Mouse (Mus musculus): ENCODE data around the gene Drg1.

Drg1 gene

GRCm38 (mm10) chr11:3266079-3266685 lies at the start of gene Drg1:
Gene Drg1, minus strand, starts transcription at chr11:3266415.
- DNase-seq (ENCODE audit: extremely low read depth, low read depth, low spot score): peak; percentile 28

GRCm38 (mm10) chr11:3314148-3314547 lies 47.9 kb upstream of the Drg1 start:
- no peak for DNase-seq (ENCODE audit: extremely low read depth, low read depth, low spot score)

DNA sequence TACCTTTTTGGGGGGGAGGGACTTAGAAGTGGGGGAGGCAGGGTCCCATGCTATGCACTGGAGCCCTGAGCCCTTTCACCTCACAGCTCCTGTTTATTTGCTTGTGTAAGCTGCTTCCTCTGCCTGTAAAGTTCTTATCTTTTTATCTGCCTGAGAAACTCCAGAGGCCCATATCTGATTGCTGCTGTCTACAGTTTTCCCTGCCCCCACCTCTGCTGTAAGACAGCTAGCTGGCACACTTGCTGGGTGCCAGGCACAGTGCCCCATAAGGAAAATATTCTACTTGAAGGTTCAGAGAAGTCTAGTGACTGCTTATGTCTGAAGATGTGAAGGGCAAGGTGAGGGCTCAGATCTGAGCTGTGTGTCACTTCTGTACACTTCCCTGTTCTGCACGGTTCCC lies 47.1 kb upstream of the Drg1 start:
- DNase-seq (ENCODE audit: extremely low read depth, low read depth, low spot score): no peak

DNA sequence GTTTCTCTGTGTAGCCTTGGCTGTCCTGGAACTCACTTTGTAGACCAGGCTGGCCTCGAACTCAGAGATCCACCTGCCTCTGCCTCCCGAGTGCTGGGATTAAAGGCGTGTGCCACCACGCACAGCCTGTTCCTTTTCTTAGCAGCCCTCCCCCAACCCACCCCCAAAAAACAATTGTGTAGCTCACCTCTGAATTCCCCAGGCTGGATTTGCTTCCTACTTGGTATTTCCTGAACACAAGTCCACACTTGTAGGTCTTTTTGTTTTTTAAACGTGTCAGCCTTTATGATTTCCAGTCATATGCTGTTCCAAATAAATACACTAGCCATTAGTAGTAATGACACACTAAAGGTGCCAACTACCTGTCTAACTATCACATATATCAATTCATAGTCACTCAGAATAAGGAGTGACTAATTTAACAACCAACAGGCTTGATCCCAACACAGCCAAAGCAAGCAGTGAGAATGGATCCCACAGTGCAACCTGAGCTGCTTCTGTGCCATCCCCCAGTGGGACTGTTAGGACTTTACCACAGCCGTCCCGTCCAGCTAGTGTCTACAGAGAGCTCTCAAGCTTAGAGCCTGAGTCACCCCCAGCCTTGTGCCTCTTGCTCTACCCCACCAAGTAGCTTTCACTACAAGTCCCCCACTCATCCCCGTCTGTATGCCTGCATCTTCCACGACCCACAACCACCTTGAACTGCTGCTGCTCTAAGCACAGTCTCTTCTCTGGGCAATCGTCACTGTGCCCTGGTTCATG lies 45.6 kb upstream of the Drg1 start:
- DNase-seq (ENCODE audit: extremely low read depth, low read depth, low spot score): no peak

DNA sequence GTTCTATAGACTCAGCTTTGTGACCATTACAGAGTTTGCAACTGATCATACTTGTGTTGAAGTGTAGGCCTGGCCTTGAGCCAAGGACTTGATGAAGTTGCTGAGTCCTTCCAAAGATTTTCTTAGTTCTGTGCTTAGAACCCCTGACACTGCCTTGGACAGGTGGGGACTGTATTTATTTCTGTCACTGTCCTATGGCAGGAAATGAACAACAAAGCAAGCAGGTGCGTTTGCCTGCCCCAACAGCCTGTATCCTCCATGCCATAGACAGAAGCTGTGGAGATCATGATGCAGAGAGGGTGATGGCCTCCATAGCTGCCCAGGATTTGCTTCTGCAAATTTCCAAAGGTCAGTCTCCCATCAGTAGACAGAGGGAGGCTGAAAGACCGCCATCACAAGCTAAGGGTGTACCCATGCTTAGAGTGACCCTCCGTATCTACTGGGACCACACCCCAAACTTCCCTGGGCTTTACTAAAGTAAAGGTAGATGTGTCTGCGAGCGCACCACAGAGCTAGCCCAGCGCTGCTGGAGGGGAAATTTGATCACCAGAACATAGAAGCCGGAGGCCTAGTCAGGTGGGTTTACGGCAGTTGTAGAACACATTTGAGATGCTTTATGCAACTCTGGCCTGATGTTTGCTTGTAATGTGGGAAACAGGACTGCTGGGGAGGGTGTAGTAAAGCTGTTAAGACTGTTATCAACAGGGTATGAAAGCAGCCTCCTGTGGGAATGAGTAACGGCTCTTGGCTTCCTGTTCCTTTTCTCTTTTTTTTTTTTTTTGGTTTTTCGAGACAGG lies 44.8 kb upstream of the Drg1 start:
- no peak for DNase-seq (ENCODE audit: extremely low read depth, low read depth, low spot score)

GRCm38 (mm10) chr11:3309884-3310283 lies 43.7 kb upstream of the Drg1 start:
- DNase-seq (ENCODE audit: extremely low read depth, low read depth, low spot score): no peak

- DNase-seq (ENCODE audit: extremely low read depth, low read depth, low spot score): no peak
Measured at GRCm38 (mm10) chr11:3307875-3308274, 41.7 kb upstream of the Drg1 start.

DNA sequence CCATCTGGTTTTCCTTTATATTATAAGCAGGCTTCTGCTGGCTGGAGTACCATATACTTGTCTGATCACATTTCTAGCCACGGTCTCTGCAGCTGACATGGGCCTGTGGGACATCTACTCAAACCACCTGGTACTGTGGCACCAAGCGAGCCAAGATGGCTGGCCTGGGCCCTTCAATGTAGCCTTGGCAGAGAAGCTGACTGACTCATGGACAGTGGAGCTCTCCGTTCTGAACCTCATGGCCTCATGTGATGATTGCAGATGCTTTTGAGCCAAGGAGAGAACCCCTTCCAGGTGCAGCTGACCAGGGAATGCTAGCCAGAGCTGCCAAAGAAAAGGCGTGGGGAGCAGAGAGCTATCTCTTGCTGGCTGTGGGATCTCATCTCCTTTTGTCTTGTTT lies 39.6 kb upstream of the Drg1 start:
- DNase-seq (ENCODE audit: extremely low read depth, low read depth, low spot score): no peak

GRCm38 (mm10) chr11:3302792-3303191 lies 36.6 kb upstream of the Drg1 start:
- DNase-seq (ENCODE audit: extremely low read depth, low read depth, low spot score): peak; percentile 88

DNA sequence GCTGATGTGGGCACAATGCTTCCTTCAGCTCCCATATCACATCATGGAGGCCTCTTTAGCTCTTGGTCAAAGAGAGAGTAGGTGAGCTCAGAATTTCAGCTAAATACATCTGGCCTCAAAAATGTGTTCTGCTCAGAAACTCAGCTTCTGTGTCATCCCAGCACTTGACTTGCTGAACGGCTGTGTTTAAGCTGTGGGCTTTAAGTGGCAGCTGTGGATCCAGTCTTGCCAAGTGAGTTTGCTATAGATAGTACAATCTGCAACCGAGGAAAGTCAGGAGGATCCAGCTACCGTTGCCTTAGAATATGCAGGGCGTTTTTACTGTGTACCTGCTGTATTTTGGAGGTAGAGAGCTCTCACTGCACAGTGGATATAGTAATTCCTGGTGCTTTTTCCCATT lies 36.2 kb upstream of the Drg1 start:
- no peak for DNase-seq (ENCODE audit: extremely low read depth, low read depth, low spot score)

- DNase-seq (ENCODE audit: extremely low read depth, low read depth, low spot score): no peak
Measured at GRCm38 (mm10) chr11:3301075-3301474, 34.9 kb upstream of the Drg1 start.

- DNase-seq (ENCODE audit: extremely low read depth, low read depth, low spot score): no peak
Measured at GRCm38 (mm10) chr11:3298813-3299185, 32.6 kb upstream of the Drg1 start.

- no peak for DNase-seq (ENCODE audit: extremely low read depth, low read depth, low spot score)
Measured at GRCm38 (mm10) chr11:3297871-3298812, 31.9 kb upstream of the Drg1 start.

GRCm38 (mm10) chr11:3296056-3296455 lies 29.8 kb upstream of the Drg1 start:
- DNase-seq (ENCODE audit: extremely low read depth, low read depth, low spot score): no peak

GRCm38 (mm10) chr11:3294641-3295040 lies 28.4 kb upstream of the Drg1 start:
- no peak for DNase-seq (ENCODE audit: extremely low read depth, low read depth, low spot score)

DNA sequence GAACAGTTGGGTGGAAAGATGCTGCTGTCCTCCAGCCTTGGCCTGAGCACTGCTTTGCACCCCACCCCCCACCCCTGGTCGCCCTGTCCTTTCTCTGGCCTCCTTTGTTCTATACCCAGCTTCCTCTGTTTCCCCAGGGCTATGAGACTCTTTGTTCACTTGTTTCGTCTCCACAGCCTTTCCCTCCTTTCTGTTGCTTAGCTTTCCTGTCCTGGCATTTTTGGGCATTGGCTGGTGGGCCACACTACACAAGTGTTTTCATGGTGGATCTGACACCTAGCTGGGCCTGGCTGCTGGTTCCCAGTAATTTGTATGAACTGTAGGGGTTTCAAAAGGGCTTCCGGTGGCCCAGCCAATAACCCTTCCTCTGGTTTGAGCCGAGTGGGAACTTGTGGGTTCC lies 27.1 kb upstream of the Drg1 start:
- no peak for DNase-seq (ENCODE audit: extremely low read depth, low read depth, low spot score)

DNA sequence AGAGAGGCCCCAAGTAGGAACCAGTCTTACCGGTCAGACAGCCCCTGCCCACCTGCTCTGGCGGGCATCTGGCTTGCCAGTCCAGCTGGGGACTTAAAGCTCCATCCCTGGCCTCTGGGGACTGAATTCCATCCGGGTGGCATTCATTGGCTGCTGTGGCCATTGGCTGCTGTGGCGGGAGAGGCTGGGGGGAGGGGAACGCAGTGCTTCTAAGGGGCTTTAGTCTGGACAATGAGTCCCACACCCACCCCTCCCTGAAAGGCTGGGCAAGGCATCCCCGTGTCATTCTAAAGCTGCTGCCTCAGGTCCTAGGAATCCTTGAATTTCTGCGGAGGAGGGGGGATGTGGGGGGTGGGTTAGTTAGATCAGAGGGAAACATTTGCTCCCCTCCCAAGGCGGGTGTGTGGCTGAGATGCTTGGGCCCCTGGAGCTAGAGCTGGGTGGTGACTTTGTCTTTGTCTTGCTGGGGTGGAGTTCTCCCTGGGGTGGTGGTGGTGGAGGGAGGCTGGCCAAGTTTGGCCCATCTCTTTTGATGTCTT lies 26.6 kb upstream of the Drg1 start:
- no peak for DNase-seq (ENCODE audit: extremely low read depth, low read depth, low spot score)

- DNase-seq (ENCODE audit: extremely low read depth, low read depth, low spot score): no peak
Measured at GRCm38 (mm10) chr11:3292062-3292421, 25.8 kb upstream of the Drg1 start.

- DNase-seq (ENCODE audit: extremely low read depth, low read depth, low spot score): no peak
Measured at GRCm38 (mm10) chr11:3291311-3292061, 25.3 kb upstream of the Drg1 start.
